Mouse (Mus musculus) R1 (cell line): ENCODE measurements at regions not wholly inside any gene's neighbourhood (a gene's known extent, or its start where the extent isn't known, plus 50 kb on each side); places are given as distances from the start of the nearest gene placed in this dataset.
"Not testable (repeated sequence)": the region's sequence is repeated elsewhere in the genome, so short reads cannot be mapped to it uniquely, and the experiment has no call there.

Experiments
- DNase-seq: peaks from one replicate; pipeline ENCODE4 v3.0.0-alpha.2; 2018; ENCODE audit warnings: low read depth, low spot score

DNA sequence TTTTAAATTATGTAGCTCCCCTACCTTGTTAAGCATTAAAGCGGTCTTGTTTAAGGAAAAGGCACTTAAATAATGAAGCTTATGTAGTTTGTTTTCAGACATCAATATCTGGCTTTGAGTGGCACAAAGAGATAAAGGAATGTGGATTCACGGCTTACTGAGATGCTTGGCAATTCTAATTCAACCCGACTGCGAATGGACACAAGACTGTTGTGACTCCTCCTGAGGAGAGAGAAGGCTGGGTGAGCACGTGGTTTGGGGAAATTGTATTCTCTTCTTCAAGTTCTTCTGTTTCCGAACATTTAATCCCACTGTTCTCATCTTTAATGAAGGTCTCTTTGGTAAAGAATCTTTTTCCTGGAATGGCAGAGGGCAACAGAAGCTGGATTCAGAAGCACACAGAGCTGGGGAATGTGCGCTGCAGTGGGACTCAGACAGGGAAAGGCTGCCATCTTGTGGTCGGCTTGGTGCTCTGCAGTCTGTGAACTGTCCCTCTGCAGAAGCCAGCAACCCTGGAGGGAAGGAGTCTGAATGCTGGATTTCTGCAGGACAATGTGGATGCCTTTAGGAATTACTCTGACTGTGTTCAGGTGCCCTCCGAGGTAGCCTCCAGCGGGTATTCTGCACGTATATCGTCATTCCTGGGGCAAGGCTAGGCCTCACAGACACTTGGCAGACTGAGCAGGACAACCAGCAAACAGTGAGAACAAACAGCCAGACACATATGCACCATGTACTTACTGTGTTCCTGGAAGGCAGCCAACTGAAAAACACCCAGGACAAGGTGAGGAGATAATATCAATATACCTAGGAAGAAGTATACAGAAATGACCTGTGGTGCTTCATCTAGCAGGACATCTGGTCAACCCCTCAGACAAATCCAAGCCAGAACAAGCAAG is 54.0 kb upstream of the Pax1 start:
- peak; percentile 61 for DNase-seq

DNA sequence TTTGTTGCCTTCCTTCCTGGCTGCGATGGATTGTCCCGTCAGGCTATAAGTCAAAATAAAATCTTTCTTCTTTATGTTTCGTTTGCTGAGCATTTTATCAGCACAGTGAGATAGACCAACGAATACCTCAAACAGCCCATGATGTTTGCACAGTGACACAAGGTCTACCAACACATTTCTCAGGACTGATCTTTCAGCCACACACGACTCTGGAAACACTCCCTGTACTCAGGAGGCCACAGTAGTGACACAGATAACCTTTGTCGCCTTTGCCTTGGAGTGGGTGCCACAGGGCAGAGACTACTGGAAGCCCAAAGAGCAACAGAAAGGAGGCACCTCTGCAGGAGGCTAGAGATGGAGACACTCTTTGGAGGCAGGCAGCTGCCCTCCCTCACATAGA is 55.0 kb upstream of the Pax1 start:
- DNase-seq = no peak

DNA sequence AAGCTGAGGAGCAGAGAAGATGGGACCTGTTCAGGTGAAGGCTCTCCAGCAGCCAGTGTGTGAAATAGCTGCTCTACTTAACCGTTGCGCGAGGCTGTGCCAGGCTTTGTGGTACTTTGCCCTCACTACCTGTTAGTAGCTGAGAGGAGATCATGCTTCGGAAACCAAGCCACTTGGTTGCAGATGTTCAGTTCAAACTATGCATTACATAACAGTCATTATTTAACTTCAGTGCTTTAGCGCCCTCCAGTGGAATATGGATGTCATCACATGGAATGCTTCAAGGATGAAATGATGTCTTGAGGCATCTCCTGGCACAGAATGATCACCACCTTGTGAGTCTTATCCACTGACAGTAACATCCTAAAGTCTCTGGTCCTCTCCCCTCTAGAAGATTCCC is 56.5 kb upstream of the Pax1 start:
- peak; percentile 74 for DNase-seq

DNA sequence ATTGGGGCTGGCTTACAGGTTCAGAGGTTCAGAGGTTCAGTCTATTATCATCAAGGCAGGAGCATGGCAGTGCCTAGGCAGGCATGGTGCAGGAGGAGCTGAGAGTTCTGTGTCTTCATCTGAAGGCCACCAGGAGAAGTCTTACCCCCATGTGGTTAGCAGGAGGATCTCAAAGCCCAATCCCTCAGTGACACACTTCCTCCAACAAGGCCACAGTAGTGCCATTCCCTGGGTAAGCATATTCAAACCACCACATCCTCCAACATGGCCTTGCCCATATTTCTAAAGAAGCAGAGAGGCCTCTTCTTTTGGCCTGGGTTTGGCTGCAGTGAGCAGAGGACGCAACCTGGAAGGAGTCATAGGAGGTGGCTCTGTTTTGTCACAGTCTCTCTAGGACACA is 61.2 kb upstream of the Pax1 start:
- DNase-seq = no peak

DNA sequence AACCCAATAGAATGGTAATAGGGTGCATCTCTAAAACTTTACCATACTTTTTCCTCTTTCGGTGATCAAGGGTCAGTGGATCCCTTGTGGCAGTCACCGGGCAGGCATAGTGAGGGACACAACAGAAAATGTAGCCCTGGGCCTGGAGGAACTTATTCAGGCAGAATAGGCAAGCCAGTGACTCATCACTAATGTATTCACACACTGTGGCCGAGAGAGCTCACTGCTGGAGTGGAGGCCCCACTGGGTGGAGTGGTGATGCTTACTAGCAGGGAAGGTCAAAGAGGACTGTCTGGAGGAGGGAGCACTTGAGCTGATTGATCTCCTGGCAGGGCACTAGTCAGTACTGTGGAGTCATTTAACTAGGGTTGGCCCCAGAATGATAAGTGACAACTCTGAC is 62.4 kb upstream of the Pax1 start:
- DNase-seq = peak; percentile 36

DNA sequence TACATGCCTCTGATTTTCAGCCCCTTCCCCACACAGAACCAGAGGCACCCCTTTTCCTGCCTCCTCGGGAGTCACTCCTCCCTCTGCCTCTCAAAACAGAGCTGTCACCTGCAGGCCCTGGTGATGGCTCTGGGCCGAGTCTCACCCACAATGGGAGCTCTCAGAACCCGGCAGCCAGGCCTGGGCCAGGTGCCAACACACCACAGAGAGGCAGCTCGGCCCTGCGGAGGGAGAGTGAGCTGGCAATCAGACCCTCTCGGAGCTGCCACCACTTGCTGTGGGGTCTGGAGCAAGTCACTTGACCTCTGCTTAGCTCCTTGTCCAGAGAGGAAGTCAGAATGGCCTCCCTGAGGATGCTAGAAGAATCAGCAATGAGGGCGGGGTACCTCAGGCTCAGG is 63.2 kb upstream of the Pax1 start:
- DNase-seq = no peak

DNA sequence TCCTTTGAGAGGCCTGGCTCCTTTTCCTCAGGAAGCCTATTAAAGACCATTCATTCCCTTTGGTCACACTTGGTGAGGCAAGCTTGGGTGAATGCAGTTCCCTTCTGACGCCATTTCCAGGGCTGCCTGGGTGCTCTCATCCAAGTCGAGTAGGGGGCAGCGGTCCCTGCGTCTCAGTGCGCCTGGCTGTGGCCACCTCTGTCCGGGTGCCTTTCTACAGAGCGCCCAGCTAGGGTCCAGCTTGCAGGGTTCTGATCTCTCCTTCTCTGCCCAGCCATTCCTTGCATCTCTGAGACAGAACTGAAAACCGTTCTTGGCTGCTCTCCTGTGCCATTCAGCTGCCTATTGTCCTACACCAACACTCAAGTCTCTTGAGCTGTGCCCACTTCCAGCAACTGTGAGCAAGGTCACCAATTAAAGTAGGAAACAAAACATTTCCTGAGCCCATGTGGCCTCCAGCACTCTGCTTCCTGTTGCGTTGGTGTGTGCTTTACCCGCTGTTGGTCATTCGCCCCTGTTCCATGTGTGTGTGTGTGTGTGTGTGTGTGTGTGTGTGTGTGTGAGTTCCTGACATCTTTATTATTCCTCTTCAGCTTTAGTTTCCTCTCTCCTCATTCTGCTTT is 63.7 kb upstream of the Pax1 start:
- no peak for DNase-seq

DNA sequence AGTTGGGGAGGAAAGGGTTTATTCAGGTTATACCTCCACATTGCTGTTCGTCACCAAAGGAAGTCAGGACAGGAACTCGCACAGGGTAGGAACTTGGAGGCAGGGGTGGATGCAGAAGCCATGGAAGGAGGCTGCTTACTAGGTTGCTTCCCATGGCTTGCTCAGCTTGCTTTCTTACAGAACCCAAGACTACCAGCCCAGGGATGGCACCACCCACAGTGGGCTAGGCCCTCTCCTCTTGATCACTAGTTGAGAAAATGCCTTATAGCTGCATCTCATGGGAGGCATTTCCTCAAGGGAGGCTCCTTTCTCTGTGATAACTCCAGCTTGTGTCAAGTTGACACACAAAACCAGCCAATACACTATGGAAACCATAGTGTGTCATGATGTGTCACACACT is 66.8 kb upstream of the Pax1 start:
- not testable (repeated sequence) for DNase-seq

DNA sequence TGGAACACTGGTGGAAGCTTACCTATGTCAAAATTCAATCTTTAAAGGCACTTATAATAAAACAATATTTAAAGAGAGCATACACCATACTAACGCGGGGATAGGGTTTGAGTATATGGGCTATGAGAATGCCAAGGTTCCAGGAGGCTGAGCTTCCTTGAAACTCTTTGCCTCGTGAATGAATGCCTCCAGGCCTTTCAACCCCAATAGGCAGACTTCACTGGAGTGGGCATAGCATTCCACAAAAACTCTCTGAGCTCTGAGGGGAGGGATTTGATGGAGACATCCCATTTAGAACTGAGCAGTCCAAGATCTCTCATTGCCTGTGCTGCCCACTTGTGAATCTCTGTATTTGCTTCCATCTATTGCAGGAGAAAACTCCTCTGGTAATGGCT is 68.4 kb upstream of the Pax1 start:
- DNase-seq = peak; percentile 59

DNA sequence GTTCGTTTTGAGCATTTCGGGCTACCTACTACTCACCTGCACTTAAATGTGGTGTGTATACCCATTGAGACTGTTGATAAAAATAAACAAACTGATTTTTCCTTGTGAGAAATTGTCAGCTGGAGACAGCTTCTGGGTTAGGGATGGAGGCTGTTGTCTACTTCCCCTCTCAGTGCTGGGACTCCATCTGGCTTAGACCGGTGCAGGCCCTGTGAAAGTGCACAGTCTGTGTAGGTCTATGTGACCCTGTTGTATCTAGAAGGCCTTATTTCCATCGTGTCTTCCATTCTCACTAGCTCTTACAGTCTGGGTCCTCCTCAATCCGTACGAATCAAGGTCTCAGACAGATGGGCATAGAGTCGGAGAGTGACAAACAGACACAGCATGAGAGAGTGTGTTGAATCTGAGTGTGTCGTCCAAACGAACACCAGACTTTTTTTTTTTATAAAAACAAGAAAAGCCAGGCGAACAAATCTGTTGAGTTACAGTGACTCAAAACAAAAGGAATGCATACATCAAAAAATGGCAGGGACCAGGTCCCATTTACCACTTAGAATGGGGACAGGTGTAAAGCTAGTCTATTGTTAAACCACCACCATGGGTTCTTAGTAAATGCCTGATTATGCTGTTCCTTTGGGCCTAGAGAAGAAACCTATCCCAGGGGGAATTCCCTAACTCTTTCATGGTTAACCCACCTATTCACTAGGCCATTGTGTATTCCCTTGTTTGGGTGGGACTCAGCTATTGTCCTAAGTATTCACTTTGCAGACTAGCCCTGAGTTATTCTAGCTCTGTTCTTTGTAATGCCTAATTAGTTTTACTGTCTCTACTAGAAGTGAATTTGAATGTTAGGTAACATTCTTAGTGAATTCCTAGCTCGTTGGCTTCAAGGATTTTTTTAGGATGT is 69.1 kb upstream of the Pax1 start:
- DNase-seq = peak; percentile 94

DNA sequence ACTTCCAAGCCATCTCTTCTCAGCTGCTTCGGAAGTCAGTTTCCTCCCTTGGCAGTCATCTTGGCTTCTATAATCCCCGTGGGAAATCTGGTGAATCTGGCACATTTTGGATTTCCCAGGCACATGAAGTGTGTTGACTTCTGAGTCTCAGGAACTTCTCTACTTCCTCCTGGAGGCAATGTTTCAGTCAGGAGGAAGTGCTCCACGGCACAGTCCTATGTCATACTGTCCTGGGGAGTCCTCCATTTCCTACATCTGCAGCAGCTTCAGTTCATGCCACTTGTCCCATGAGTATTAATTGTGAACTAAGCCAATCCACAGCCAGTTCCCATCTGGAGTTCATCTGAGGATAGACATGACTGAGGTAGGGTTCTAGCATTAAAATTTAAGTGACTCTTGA is 78.3 kb upstream of the Pax1 start:
- DNase-seq = no peak

DNA sequence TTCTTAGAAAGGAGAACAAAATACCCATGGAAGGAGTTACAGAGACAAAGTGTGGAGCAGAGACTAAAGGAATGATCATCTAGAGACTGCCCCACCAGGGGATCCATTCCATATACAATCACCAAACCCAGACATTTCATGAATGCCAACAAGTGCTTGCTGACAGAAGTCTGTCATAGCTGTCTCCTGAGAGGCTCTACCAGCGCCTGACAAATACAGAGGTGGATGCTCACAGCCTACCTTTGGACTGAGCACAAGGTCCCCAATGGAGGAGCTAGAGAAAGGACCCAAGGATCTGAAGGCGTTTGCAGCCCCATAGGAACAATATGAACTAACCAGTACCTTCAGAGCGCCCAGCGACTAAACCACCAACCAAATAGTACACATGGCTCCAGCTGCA is 83.6 kb upstream of the Nkx2-2 start:
- no peak for DNase-seq

DNA sequence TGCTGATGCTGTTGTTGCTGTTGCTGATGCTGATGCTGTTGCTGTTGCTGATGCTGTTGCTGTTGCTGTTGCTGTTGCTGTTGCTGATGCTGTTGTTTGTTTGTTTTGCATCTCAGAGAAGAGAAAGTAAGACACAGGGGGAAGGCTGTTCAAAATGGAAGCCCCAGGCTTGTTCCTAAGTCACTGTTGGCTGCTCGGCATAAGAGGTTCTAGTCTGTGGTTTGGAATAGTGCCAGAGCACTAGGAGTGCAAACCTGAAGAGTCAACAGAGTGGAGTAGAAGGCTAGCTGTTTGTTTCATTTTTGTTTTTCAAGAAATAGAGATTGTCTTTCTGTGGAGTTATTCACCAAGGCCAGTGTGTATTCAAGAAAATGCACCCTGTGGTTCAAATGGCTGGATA is 75.1 kb upstream of the Nkx2-2 start:
- DNase-seq = no peak

DNA sequence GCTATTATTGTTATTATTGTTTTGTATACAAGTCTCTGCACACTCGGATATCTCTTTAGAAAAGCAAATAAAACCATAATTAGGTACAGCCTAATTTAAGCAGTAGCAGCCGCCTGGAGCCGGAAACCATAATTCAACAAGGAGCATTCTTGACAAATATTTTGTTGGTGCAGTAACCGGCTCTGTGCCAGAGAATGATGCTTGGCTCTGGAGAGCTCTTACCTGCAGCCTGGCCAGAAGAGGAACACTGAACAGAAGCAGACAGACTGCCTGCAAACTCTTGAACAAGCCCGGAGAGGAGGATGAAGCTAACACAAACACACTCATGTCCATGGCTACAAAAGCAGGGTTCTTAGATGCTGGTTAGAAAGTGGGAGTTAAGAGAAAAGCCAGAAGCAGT is 73.9 kb upstream of the Nkx2-2 start:
- DNase-seq = no peak

DNA sequence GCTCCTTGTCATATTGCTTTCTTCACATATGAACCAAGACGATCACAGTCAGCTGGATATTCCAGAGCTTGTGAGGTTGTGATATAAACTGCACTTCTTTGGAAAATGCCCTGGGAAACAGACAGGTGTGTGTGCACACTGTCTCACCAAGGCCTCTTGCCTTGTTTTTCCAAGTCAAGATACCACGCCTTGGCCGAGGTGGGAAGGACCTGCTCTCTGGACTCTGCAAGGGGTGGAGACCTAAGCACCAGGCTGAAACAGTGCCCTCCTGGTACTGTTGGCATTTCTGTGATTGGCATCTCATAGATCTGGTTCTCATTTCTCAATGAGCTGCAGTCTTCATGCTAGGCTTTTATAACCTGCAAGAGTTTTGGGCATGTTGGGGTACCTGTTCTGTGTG is 73.2 kb upstream of the Nkx2-2 start:
- DNase-seq = no peak

DNA sequence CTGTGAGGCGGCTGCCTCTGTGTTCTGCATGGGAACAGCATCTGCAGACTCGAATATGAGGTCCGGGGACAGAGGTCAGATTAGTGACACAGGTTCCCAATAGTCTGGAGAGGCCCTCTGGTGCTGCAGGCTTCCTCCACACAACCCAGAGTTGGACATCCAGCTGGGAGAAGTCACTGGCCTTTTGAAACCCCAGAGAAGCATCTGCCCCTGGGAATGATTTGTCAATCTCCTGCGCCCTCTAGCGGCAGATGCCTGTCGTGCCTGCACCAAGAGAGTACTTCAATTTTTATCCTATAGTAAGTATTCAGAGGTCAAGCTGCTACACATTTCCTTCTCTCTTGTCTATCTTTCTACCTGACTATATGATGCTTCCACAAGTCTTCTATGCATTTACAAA is 62.7 kb upstream of the Nkx2-2 start:
- peak; percentile 68 for DNase-seq

DNA sequence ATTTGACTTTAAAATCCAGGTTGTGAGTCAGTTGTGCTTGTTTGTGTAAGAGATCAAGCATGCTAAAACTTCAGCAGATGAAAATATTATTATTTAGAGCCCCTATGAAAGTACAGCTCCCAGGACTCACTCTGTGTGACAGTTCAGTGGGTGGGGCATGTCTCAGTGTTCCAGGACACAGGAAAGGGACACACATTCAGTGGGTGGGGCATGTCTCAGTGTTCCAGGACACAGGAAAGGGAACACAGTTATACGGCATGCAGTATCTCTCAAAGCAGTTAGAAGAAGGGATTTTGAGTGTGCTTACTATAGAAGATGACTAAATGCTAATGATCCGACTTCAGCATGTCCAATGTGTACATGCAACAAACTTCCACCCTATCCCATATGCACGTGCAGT is 60.9 kb upstream of the Nkx2-2 start:
- no peak for DNase-seq

DNA sequence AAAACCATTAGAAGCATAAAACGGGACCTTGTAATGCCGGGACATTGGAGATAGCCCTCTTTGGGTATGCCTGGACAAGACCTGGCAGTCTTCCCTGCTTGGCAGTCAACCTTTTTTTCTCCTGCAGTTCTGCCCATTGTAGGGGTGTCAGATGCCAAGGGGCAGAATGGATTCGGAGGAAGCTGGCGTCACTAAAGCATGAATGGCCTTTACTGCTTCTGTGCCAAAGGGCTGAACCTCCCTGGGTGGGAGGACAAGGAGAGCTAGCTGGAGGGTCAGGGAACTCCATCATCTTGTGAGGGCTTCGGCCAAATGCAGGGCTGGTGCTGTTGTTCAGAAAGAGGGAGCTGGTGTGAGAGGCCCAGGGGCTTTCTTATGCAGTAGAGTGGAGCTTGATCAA is 60.1 kb upstream of the Nkx2-2 start:
- DNase-seq = no peak

DNA sequence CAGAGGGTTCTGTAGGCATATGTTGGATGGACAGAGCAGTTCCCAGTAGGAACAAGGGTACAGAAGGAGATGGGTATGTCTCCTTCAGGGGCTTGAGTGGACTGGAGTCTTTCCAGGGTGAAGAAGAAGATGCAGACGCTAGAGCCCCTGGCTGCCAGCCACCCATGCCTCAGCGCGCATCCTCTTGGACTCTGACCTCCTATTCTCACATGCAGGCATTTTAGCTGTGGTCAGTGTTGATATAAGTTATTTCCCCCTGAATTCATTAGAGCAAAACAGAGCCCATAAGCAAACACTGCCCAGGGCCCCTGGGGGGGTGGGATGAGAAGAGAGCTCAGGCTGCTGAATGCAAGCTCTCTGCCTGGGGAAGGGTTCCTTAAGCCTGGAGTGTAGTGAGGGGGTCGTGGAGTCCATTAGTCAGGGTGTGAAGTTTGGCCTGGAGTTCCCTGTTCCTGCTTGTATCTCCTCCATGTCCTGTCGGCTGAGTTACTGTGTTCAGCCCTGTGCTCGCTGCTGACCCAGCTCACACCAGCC is 54.0 kb upstream of the Nkx2-2 start:
- DNase-seq = no peak

DNA sequence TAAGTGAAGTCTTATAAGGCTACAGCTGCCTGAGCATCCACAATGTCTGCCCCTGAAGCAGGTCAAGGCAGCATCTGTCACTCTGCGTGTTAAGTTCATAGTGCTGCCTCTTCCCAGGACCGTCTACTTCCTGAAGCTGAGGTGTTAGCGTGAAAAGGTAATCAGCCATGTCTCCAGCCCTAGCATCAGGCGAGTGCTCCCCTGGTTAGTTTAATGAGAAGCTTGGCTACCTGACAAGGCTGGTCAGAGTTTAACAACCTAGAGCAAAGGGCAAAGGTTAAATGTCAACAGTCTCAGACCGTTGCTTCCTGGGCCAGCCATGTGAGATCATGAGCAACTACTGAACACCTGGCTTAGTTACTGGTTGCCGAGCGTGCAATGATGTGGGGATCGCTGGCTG is 53.2 kb upstream of the Nkx2-2 start:
- DNase-seq = no peak

DNA sequence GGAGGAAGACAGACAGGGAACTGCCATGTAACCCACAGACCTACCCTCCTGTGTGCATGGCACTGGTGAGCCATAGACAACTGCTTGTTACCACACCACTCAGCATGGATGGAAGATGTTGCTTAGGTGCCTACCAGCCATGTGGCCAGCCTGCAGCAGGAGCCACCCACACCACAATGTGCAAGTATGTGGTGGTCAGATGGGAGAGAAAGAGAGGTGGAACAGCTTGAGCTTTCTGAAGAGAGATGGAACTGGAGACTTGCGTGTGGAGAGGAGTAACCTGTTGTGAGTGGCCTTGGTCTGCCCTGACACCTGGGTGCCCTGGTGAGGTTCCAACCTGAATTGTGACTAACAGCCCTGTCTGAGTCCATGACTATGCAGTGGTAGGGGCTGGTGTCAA is 50.4 kb upstream of the Nkx2-2 start:
- DNase-seq = no peak
